Mouse (Mus musculus) c-Kit-negative CD71-positive TER-119-positive erythroid progenitor cells, embryonic 14.5 days (primary cell): ENCODE results near the gene Rfx1.

Experiments
- DNase-seq: peaks from one replicate; pipeline ENCODE4 v3.0.0-alpha.2; 2013; ENCODE audit warnings: low read depth, low spot score

Gene Rfx1

GRCm38 (mm10) chr8:84066291-84066930 is at the start of gene Rfx1:
Gene Rfx1, plus strand, starts transcription at chr8:84066834.
- peak; percentile 95 for DNase-seq

- no peak for DNase-seq
Measured at GRCm38 (mm10) chr8:84019738-84020137, 46.9 kb upstream of the Rfx1 start.

- no peak for DNase-seq
Measured at GRCm38 (mm10) chr8:84021096-84021495, 45.5 kb upstream of the Rfx1 start, which contains the start of gene Palm3. Gene Palm3, plus strand, starts transcription at chr8:84021471.

- no peak for DNase-seq
Measured at GRCm38 (mm10) chr8:84021569-84021968, 45.1 kb upstream of the Rfx1 start.

GRCm38 (mm10) chr8:84023085-84023484 is 43.5 kb upstream of the Rfx1 start:
- DNase-seq: no peak

- no peak for DNase-seq
Measured at GRCm38 (mm10) chr8:84023631-84024030, 43.0 kb upstream of the Rfx1 start.

- no peak for DNase-seq
Measured at GRCm38 (mm10) chr8:84024171-84024570, 42.5 kb upstream of the Rfx1 start.

GRCm38 (mm10) chr8:84025863-84026262 is 40.8 kb upstream of the Rfx1 start:
- DNase-seq: no peak

GRCm38 (mm10) chr8:84027449-84027848 is 39.2 kb upstream of the Rfx1 start:
- no peak for DNase-seq

- DNase-seq: no peak
Measured at GRCm38 (mm10) chr8:84029272-84029671, 37.4 kb upstream of the Rfx1 start.

GRCm38 (mm10) chr8:84032777-84033176 is 33.9 kb upstream of the Rfx1 start:
- DNase-seq: no peak

- no peak for DNase-seq
Measured at GRCm38 (mm10) chr8:84038015-84038414, 28.6 kb upstream of the Rfx1 start.

- peak; percentile 38 for DNase-seq
Measured at GRCm38 (mm10) chr8:84039050-84039449, 27.6 kb upstream of the Rfx1 start.

GRCm38 (mm10) chr8:84042066-84042947 is 24.3 kb upstream of the Rfx1 start, which contains the start of gene Il27ra:
Gene Il27ra, minus strand, starts transcription at chr8:84042589.
- no peak for DNase-seq

- no peak for DNase-seq
Measured at GRCm38 (mm10) chr8:84042948-84043342, 23.7 kb upstream of the Rfx1 start.

GRCm38 (mm10) chr8:84044103-84044502 is 22.5 kb upstream of the Rfx1 start:
- no peak for DNase-seq

GRCm38 (mm10) chr8:84044900-84045299 is 21.7 kb upstream of the Rfx1 start, which contains the start of gene Rln3:
Gene Rln3, minus strand, starts transcription at chr8:84045000.
- no peak for DNase-seq

- no peak for DNase-seq
Measured at GRCm38 (mm10) chr8:84046505-84046904, 20.1 kb upstream of the Rfx1 start.

GRCm38 (mm10) chr8:84048171-84048570 is 18.5 kb upstream of the Rfx1 start:
- no peak for DNase-seq

- no peak for DNase-seq
Measured at GRCm38 (mm10) chr8:84052746-84053145, 13.9 kb upstream of the Rfx1 start.

GRCm38 (mm10) chr8:84053229-84053628 is 13.4 kb upstream of the Rfx1 start:
- no peak for DNase-seq

- DNase-seq: no peak
Measured at GRCm38 (mm10) chr8:84057827-84058226, 8.8 kb upstream of the Rfx1 start.

GRCm38 (mm10) chr8:84059226-84059625 is 7.4 kb upstream of the Rfx1 start:
- no peak for DNase-seq
